ENCODE assay signal across 9 mouse cellular contexts in the genomic region with DNA sequence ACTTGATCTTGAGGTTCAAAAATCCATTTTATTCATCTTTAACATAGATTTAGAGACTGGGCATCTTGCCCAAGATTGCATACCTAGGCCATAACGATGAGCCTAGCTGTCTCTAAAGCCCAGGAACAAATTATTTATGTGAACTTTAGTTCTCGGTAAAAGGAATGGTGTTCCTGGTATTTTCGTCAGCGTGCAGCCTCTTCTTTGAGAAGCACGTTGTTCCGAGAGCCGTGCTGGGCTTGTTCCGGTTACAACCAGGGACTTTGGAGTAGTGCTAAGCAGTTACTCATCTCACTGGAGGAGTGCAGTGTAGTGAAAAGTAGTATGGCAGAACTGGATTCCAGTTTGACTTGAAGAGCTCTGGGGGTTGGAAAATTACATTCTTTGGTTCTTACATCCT. TPM values are rescaled to one million over a fixed set of nuclear protein-coding genes. Genes with fewer than 3 reads are reported as not detected.
DNase-seq lines count a peak whose midpoint lies in the region; ATAC-seq and TF ChIP-seq lines count a peak whose summit lies in the region.
"Had no signal": no experiment of that assay in that cellular context is flagged by ENCODE, and none has a peak within 500 bp of the region (broad histone marks: within the 10 kb centered on the region; RNA-seq: fewer than 3 reads in every experiment).

No protein-coding gene starts in this region.

- peaks cover 10% of the 10 kb centered on the region; the same call in 1 of the 2 replicates for H3K36me3 ChIP-seq in heart, embryonic 11.5 days (ENCODE audit: control insufficient read depth, insufficient read depth, low read length)
- peaks cover 16 to 45% of the 10 kb centered on the region in 2 experiments for H3K36me3 ChIP-seq in CH12.LX (replicated peaks in 1 of 2; ENCODE audit: control insufficient read depth in 1 of 2, insufficient read depth in 1 of 2, low read length in 1 of 2)
- H3K36me3 ChIP-seq in embryonic facial prominence, embryonic 14.5 days (ENCODE audit: control insufficient read depth, insufficient read depth, low read length), result peaks cover 18% of the 10 kb centered on the region
- H3K36me3 ChIP-seq in limb, embryonic 11.5 days (ENCODE audit: control insufficient read depth, insufficient read depth, low read length), result peaks cover 9% of the 10 kb centered on the region
- peaks cover 15% of the 10 kb centered on the region for H3K36me3 ChIP-seq in small intestine, adult 2 months (ENCODE audit: control insufficient read depth, insufficient read depth, low read length)

- in situ Hi-C loops in CH12.LX (cut with MboI; ENCODE audit: low pct_ligation_motif_present, low pct_unique_long_range_greater_than_20kb, low sequenced_read_pairs), result loop anchor here (5.0 to 10.0 kb wide), 2 partner anchors 294 to 431 kb away; no protein-coding TSS in a partner anchor

- peak overlapping the region; percentile 94 for H3K27ac ChIP-seq in heart, embryonic 11.5 days (ENCODE audit: low read depth, low read length)
- peak overlapping the region; percentile 47; the same call in 1 of the 2 replicates for H3K27ac ChIP-seq in CH12.LX (ENCODE audit: insufficient read depth, low read depth)
- peak overlapping the region; percentile 89 for H3K27ac ChIP-seq in embryonic facial prominence, embryonic 14.5 days (replicated peaks; ENCODE audit: low read depth, low read length)
- no peak overlapping the region for H3K27ac ChIP-seq in limb, embryonic 11.5 days (replicated peaks; ENCODE audit: low read depth, low read length)
- H3K27ac ChIP-seq in small intestine, adult 2 months (ENCODE audit: insufficient read depth, low read depth, low read length), result peak overlapping the region; percentile 81

- no peak; the same call in 1 of the 2 replicates for TF ChIP-seq POLR2A in CH12.LX (IDR thresholded peaks at IDR 0.05; ENCODE audit: low read depth, low read length)
- no peak for TF ChIP-seq POLR2A in small intestine, adult 2 months (IDR thresholded peaks at IDR 0.05; ENCODE audit: low read depth, low read length)

- peak overlapping the region; percentile 60 for H3K4me3 ChIP-seq in heart, embryonic 11.5 days (ENCODE audit: low read depth, low read length)
- H3K4me3 ChIP-seq in CH12.LX (replicated peaks in 1 of 3; ENCODE audit: low read depth in 2 of 3, low read length in 2 of 3, poor library complexity in 1 of 3), result peak overlapping the region; percentile 65 to 84 (median 73)
- H3K4me3 ChIP-seq in embryonic facial prominence, embryonic 14.5 days (ENCODE audit: low read depth, low read length), result peak overlapping the region; percentile 67
- H3K4me3 ChIP-seq in limb, embryonic 11.5 days (ENCODE audit: low read depth, low read length), result peak overlapping the region; percentile 56
- peak overlapping the region; percentile 58 for H3K4me3 ChIP-seq in small intestine, adult 2 months (ENCODE audit: low read depth, low read length)

- WGBS in heart, embryonic 11.5 days (ENCODE audit: insufficient replicate concordance), result 20% methylated on average over 8 of the region's 8 CpGs
- 28% methylated on average over 8 of the region's 8 CpGs for WGBS in embryonic facial prominence, embryonic 14.5 days
- WGBS in limb, embryonic 11.5 days, result 32% methylated on average over 8 of the region's 8 CpGs
- 6% methylated on average over 8 of the region's 8 CpGs for WGBS in small intestine, adult 2 months

- peak overlapping the region; percentile 85 for H3K9ac ChIP-seq in heart, embryonic 11.5 days (ENCODE audit: low read depth, low read length)
- peak overlapping the region; percentile 53 for H3K9ac ChIP-seq in CH12.LX (ENCODE audit: insufficient read depth, low read depth)
- H3K9ac ChIP-seq in embryonic facial prominence, embryonic 14.5 days (ENCODE audit: low read depth, low read length), result peak overlapping the region; percentile 74
- no peak overlapping the region; the same call in none of the 2 replicates for H3K9ac ChIP-seq in limb, embryonic 11.5 days (ENCODE audit: low read length)

- no peaks in the 10 kb centered on the region for H3K9me3 ChIP-seq in heart, embryonic 11.5 days (replicated peaks; ENCODE audit: control insufficient read depth, low read length)
- H3K9me3 ChIP-seq in CH12.LX (replicated peaks; ENCODE audit: low read length), result peaks cover 2% of the 10 kb centered on the region
- no peaks in the 10 kb centered on the region for H3K9me3 ChIP-seq in embryonic facial prominence, embryonic 14.5 days (ENCODE audit: control insufficient read depth, low read length)
- H3K9me3 ChIP-seq in limb, embryonic 11.5 days (ENCODE audit: control insufficient read depth, low read length), result no peaks in the 10 kb centered on the region

- TF ChIP-seq CTCF in CH12.LX (conservative IDR thresholded peaks at IDR 0.05 in 1 of 2, IDR thresholded peaks at IDR 0.05 in 1 of 2; ENCODE audit: low read depth in 2 of 2, low read length in 2 of 2), result no peak
- TF ChIP-seq CTCF in small intestine, adult 2 months (IDR thresholded peaks at IDR 0.05; ENCODE audit: extremely low read depth, insufficient read length, insufficient replicate concordance, low read depth, low read length), result no peak

- TF ChIP-seq EP300 in CH12.LX (IDR thresholded peaks at IDR 0.05; ENCODE audit: low read length), result no peak

- H3K4me1 ChIP-seq in heart, embryonic 11.5 days (ENCODE audit: control insufficient read depth, insufficient read depth, low read length), result no peaks in the 10 kb centered on the region
- peaks cover 0 to 35% of the 10 kb centered on the region in 2 experiments; a peak in 2 of 4 replicates for H3K4me1 ChIP-seq in CH12.LX (ENCODE audit: control insufficient read depth in 1 of 2, insufficient read depth in 2 of 2)
- H3K4me1 ChIP-seq in embryonic facial prominence, embryonic 14.5 days (ENCODE audit: control insufficient read depth, insufficient read depth, low read length), result peaks cover 13% of the 10 kb centered on the region
- peaks cover 3% of the 10 kb centered on the region; the same call in 1 of the 2 replicates for H3K4me1 ChIP-seq in limb, embryonic 11.5 days (ENCODE audit: control insufficient read depth, insufficient read depth, low read length)
- peaks cover 3% of the 10 kb centered on the region; the same call in 1 of the 2 replicates for H3K4me1 ChIP-seq in small intestine, adult 2 months (ENCODE audit: control insufficient read depth, insufficient read depth, insufficient read length, low read length)

- ATAC-seq in heart, embryonic 11.5 days (replicated peaks; ENCODE audit: insufficient number of reproducible peaks, low FRiP score, low TSS enrichment), result no peak
- ATAC-seq in embryonic facial prominence, embryonic 14.5 days (ENCODE audit: low read depth), result no peak
- no peak for ATAC-seq in limb, embryonic 11.5 days (ENCODE audit: insufficient number of reproducible peaks, low FRiP score, low TSS enrichment, low read depth)

- peak overlapping the region; percentile 70 for H3K4me2 ChIP-seq in heart, embryonic 11.5 days
- H3K4me2 ChIP-seq in CH12.LX (ENCODE audit: insufficient read depth, low read depth, poor library complexity, severe bottlenecking), result peak overlapping the region; percentile 90; the same call in 1 of the 2 replicates
- H3K4me2 ChIP-seq in embryonic facial prominence, embryonic 14.5 days (ENCODE audit: low read depth, low read length), result peak overlapping the region; percentile 72
- H3K4me2 ChIP-seq in limb, embryonic 11.5 days (ENCODE audit: low read depth, severe bottlenecking), result peak overlapping the region; percentile 49

- peaks cover 27% of the 10 kb centered on the region for H3K79me2 ChIP-seq in CH12.LX (replicated peaks; ENCODE audit: control insufficient read depth, extremely low read depth, insufficient read depth, poor library complexity, severe bottlenecking)

- TF ChIP-seq RAD21 in CH12.LX (IDR thresholded peaks at IDR 0.05; ENCODE audit: low read depth, low read length), result no peak

- no peak for DNase-seq in heart, adult 18-20 months
- DNase-seq in CH12.LX (ENCODE audit: extremely low read depth), result peak; percentile 71
- DNase-seq in embryonic facial prominence, embryonic 14.5 days (ENCODE audit: low spot score), result peak; percentile 24
- DNase-seq in limb, embryonic 11.5 days (ENCODE audit: low spot score), result no peak
- no peak for DNase-seq in layer of hippocampus, postnatal 36 days
- no peak for DNase-seq in left cerebral cortex, adult 18-20 months (ENCODE audit: low spot score in 2 of 2)

- dilution Hi-C loops in CH12.LX (cut with MboI; ENCODE audit: extremely low pct_ligation_motif_present, extremely low pct_unique_long_range_greater_than_20kb, low sequenced_read_pairs), result no loop called here

- no peaks in the 10 kb centered on the region for H3K27me3 ChIP-seq in heart, embryonic 11.5 days (ENCODE audit: control insufficient read depth, insufficient read depth, low read length)
- H3K27me3 ChIP-seq in CH12.LX (replicated peaks), result no peaks in the 10 kb centered on the region
- H3K27me3 ChIP-seq in embryonic facial prominence, embryonic 14.5 days (replicated peaks; ENCODE audit: control insufficient read depth, insufficient read depth, low read length), result no peaks in the 10 kb centered on the region
- no peaks in the 10 kb centered on the region for H3K27me3 ChIP-seq in limb, embryonic 11.5 days (ENCODE audit: control insufficient read depth, insufficient read depth, low read length)
- no peaks in the 10 kb centered on the region for H3K27me3 ChIP-seq in small intestine, adult 2 months (ENCODE audit: control insufficient read depth, insufficient read depth, low read length)

RNA-seq across cellular contexts. Expression of a gene that starts 0.7 kb away (rescaled TPM):
- polyA plus RNA-seq in heart, embryonic 11.5 days (2014; fragmentation: Nextera tagmentation; extraction: Ambion mirVana), result 94.3 and 99.3 TPM in 2 replicates
- 10 to 100 TPM; 89.0 to 90.5 TPM for total RNA-seq in heart, adult 18-20 months (2021)
- total RNA-seq in CH12.LX (2012; rRNA removed) (75.7 and 84.1 TPM in 2 replicates), CH12.LX (2014; rRNA removed) (125 and 137 TPM in 2 replicates)
- polyA plus RNA-seq in CH12.LX (2012; ENCODE audit: insufficient read length, low read depth), result 92.9 and 94.2 TPM in 2 replicates
- polyA plus RNA-seq in embryonic facial prominence, embryonic 14.5 days (2014; fragmentation: Nextera tagmentation; extraction: Ambion mirVana), result 86.7 and 100 TPM in 2 replicates
- 86.8 and 86.9 TPM in 2 replicates for polyA plus RNA-seq in limb, embryonic 11.5 days (2014; fragmentation: Nextera tagmentation; extraction: Ambion mirVana)
- 7.7 and 9.0 TPM in 2 replicates for polyA plus RNA-seq in small intestine, adult 2 months (2012; rRNA removed)
- 10 to 100 TPM; 35.1 to 37.5 TPM for total RNA-seq in layer of hippocampus, postnatal 36 days (2021)
- total RNA-seq in left cerebral cortex, adult 18-20 months (2021), result 10 to 100 TPM; 40.2 to 45.3 TPM

RNA-seq across cellular contexts. Expression of a gene that starts 1.1 kb away (rescaled TPM):
- 25.6 and 31.9 TPM in 2 replicates for polyA plus RNA-seq in heart, embryonic 11.5 days (2014; fragmentation: Nextera tagmentation; extraction: Ambion mirVana)
- total RNA-seq in heart, adult 18-20 months (2021), result 10 to 100 TPM; 53.0 to 54.7 TPM
- total RNA-seq in CH12.LX (2012; rRNA removed), result 44.5 and 47.6 TPM in 2 replicates
- total RNA-seq in CH12.LX (2014; rRNA removed), result 109 and 111 TPM in 2 replicates
- polyA plus RNA-seq in CH12.LX (2012; ENCODE audit: insufficient read length, low read depth), result 64.5 and 77.7 TPM in 2 replicates
- 14.2 and 14.8 TPM in 2 replicates for polyA plus RNA-seq in embryonic facial prominence, embryonic 14.5 days (2014; fragmentation: Nextera tagmentation; extraction: Ambion mirVana)
- 14.7 and 18.3 TPM in 2 replicates for polyA plus RNA-seq in limb, embryonic 11.5 days (2014; fragmentation: Nextera tagmentation; extraction: Ambion mirVana)
- polyA plus RNA-seq in small intestine, adult 2 months (2012; rRNA removed), result 6.7 and 7.2 TPM in 2 replicates
- 10 to 100 TPM; 14.3 to 19.2 TPM for total RNA-seq in layer of hippocampus, postnatal 36 days (2021)
- total RNA-seq in left cerebral cortex, adult 18-20 months (2021), result 10 to 100 TPM; 13.3 to 15.0 TPM

RNA-seq across cellular contexts. Expression of a gene that starts 55.6 kb away (rescaled TPM):
- not detected in 2 replicates for polyA plus RNA-seq in heart, embryonic 11.5 days (2014; fragmentation: Nextera tagmentation; extraction: Ambion mirVana)
- not detected for total RNA-seq in heart, adult 18-20 months (2021)
- total RNA-seq in CH12.LX (2012; rRNA removed) (not detected in 2 replicates), CH12.LX (2014; rRNA removed) (not detected in 2 replicates)
- polyA plus RNA-seq in CH12.LX (2012; ENCODE audit: insufficient read length, low read depth), result not detected in 2 replicates
- not detected in 2 replicates for polyA plus RNA-seq in embryonic facial prominence, embryonic 14.5 days (2014; fragmentation: Nextera tagmentation; extraction: Ambion mirVana)
- not detected in 2 replicates for polyA plus RNA-seq in limb, embryonic 11.5 days (2014; fragmentation: Nextera tagmentation; extraction: Ambion mirVana)
- not detected in 2 replicates for polyA plus RNA-seq in small intestine, adult 2 months (2012; rRNA removed)
- total RNA-seq in layer of hippocampus, postnatal 36 days (2021), result not detected
- not detected for total RNA-seq in left cerebral cortex, adult 18-20 months (2021)
- total RNA-seq: adrenal gland, adult 18-20 months had no signal

RNA-seq across cellular contexts. Expression of a gene that starts 57.4 kb away (rescaled TPM):
- polyA plus RNA-seq in heart, embryonic 11.5 days (2014; fragmentation: Nextera tagmentation; extraction: Ambion mirVana), result 0.15 and 0.19 TPM in 2 replicates
- total RNA-seq in heart, adult 18-20 months (2021), result 10 to 100 TPM; 13.5 to 14.5 TPM
- total RNA-seq in CH12.LX (2012; rRNA removed) (not detected in 2 replicates), CH12.LX (2014; rRNA removed) (not detected in 2 replicates)
- not detected in 2 replicates for polyA plus RNA-seq in CH12.LX (2012; ENCODE audit: insufficient read length, low read depth)
- polyA plus RNA-seq in embryonic facial prominence, embryonic 14.5 days (2014; fragmentation: Nextera tagmentation; extraction: Ambion mirVana), result 0.36 and 0.50 TPM in 2 replicates
- polyA plus RNA-seq in limb, embryonic 11.5 days (2014; fragmentation: Nextera tagmentation; extraction: Ambion mirVana), result not detected in 2 replicates
- polyA plus RNA-seq in small intestine, adult 2 months (2012; rRNA removed), result 0.72 and 2.1 TPM in 2 replicates
- total RNA-seq in layer of hippocampus, postnatal 36 days (2021), result 1 to 10 TPM; 1.2 to 3.6 TPM
- total RNA-seq in left cerebral cortex, adult 18-20 months (2021), result 1 to 10 TPM; 1.8 to 2.6 TPM

Comparison
In these comparisons a context has a peak if more than half of its experiments do, and no peak if none do; other contexts are left out.
1. DNase-seq: peak in CH12.LX (single experiment) and embryonic facial prominence, embryonic 14.5 days (single experiment); none in heart, adult 18-20 months (0 of 2), limb, embryonic 11.5 days (single experiment), layer of hippocampus, postnatal 36 days (0 of 2) and left cerebral cortex, adult 18-20 months (0 of 2).
2. Peak in every context shown above with its lines, with median percentiles within 50 percentile points of each other: H3K4me2 ChIP-seq and H3K4me3 ChIP-seq.